Comparison of ENCODE assay signal across 8 mouse cellular contexts in the genomic region with DNA sequence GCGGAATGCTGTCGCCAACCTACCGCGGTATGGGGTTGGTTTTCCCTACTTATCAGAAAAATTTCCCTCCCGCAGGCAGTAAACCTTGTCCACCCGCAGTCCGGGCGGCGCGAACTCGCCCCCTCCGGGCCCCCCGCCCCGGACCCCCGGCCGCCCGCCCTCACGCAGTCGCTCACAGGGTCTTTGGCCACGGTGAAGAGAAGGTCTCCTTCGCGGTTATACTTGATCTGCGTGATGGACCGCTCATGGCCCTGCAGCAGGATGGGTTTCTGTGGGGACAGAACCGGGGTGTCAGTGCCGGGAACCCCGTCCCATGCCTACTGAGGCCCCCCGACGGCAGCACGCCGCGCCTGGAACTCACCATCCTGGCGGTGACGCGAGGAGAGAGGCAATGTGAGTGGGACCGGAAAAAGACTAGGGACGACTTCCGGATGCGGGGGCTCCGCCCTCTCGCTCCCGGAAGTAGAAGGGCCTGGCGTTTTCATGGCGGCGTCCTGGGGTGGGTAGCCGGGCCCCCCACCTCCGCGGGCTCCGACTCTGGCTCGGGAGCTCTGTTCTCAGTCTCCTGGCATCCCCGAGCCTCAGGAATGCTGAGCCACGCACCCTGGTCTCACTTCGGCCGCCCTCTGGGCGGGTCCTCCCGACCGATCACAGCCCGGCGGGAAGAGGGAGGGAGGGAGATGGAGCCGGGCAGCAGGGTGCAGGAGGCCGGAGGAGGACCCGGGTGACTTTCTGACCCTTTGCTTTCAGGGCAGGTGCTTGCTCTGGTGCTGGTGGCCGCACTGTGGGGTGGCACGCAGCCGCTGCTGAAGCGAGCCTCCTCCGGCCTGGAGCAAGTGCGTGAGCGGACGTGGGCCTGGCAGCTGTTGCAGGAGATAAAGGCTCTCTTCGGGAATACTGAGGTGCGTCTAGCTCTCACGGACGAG. TPM values are rescaled to one million over a fixed set of nuclear protein-coding genes. Genes with fewer than 3 reads are reported as not detected.
A peak's percentile ranks its signal among the peaks of the same experiment; 100 is the strongest.
DNase-seq lines count a peak whose midpoint lies in the region; ATAC-seq and TF ChIP-seq lines count a peak whose summit lies in the region.

A gene (minus strand): TSS at position 416 of the 926 bp plus-strand sequence.
A gene (plus strand): TSS at position 436 of the 926 bp plus-strand sequence.

- in situ Hi-C loops in Patski (cut with MboI; ENCODE audit: low pct_unique_long_range_greater_than_20kb) = no loop called here

- no peak for DNase-seq in Patski (ENCODE audit: low read depth, low spot score)
- peak; percentile 73 for DNase-seq in cerebellum, adult 9-10 months
- DNase-seq in layer of hippocampus, postnatal 10 days (ENCODE audit: low spot score in 2 of 2) = peak; percentile 82 to 84
- peak; percentile 85 for DNase-seq in lung, postnatal 25 days (ENCODE audit: low spot score)
- peak; percentile 61 for DNase-seq in retina, adult 2 months (ENCODE audit: low read depth, low spot score)
- DNase-seq in thymus, postnatal 25 days = peak; percentile 85

- H3K27me3 ChIP-seq in Patski = no peaks in the 10 kb centered on the region

- CTCF ChIA-PET in Patski (lab: Charles Lee) = interaction anchor here (0.9 to 1.3 kb wide), 3 partner anchors 8 to 23 kb away, joined by 3 to 5 read pairs (median 3); no protein-coding TSS in a partner anchor

- TF ChIP-seq CTCF in Patski (IDR thresholded peaks at IDR 0.05) = no peak

- POLR2A ChIA-PET in Patski (lab: Charles Lee) = interaction anchor here (1.6 kb wide), 1 partner anchor 16 kb away, joined by 6 read pairs; no protein-coding TSS in a partner anchor

- ATAC-seq in Patski = peak; percentile 67
- peak; percentile 98 for ATAC-seq in frontal cortex, adult (ENCODE audit: low TSS enrichment)
- ATAC-seq in hematopoietic stem cell, adult 5-6 weeks (replicated peaks in 1 of 2; ENCODE audit: insufficient read depth in 1 of 2, low FRiP score in 2 of 2, low TSS enrichment in 1 of 2, low read depth in 1 of 2, poor library complexity in 2 of 2, severe bottlenecking in 2 of 2) = peak; percentile 85 to 95

RNA-seq across cellular contexts. Expression of the first gene that starts in this region (rescaled TPM):
- 139 TPM for polyA plus RNA-seq in Patski (2021)
- total RNA-seq in hematopoietic stem cell, adult 5-6 weeks (2017) = 226 and 281 TPM in 2 replicates
- 100 to 1,000 TPM; 136 to 140 TPM for total RNA-seq in layer of hippocampus, postnatal 10 days (2021)

RNA-seq across cellular contexts. Expression of the second gene that starts in this region (rescaled TPM):
- 79.8 TPM for polyA plus RNA-seq in Patski (2021)
- 86.7 and 91.1 TPM in 2 replicates for total RNA-seq in hematopoietic stem cell, adult 5-6 weeks (2017)
- total RNA-seq in layer of hippocampus, postnatal 10 days (2021) = 10 to 100 TPM; 95.6 to 99.1 TPM
